9 mouse cellular contexts compared by ENCODE assay signal in genomic region chr15:10583408-10583807, GRCm38 (mm10). TPM values are rescaled to one million over a fixed set of nuclear protein-coding genes. Genes with fewer than 3 reads are reported as not detected.
A peak's percentile ranks its signal among the peaks of the same experiment; 100 is the strongest.
DNase-seq lines count a peak whose midpoint lies in the region; ATAC-seq lines count a peak whose summit lies in the region.
"Had no signal": no experiment of that assay in that cellular context is flagged by ENCODE, and none has a peak within 500 bp of the region (broad histone marks: within the 10 kb centered on the region; RNA-seq: fewer than 3 reads in every experiment).

No protein-coding gene starts in this region.

- no peaks in the 10 kb centered on the region for H3K4me1 ChIP-seq in embryonic facial prominence, embryonic 11.5 days (ENCODE audit: control insufficient read depth, insufficient read depth, low read length)
- H3K4me1 ChIP-seq in hindbrain, embryonic 11.5 days (replicated peaks; ENCODE audit: control insufficient read depth, insufficient read depth, low read length) = no peaks in the 10 kb centered on the region
- no peaks in the 10 kb centered on the region for H3K4me1 ChIP-seq in limb, embryonic 11.5 days (ENCODE audit: control insufficient read depth, insufficient read depth, low read length)
- no peaks in the 10 kb centered on the region for H3K4me1 ChIP-seq in midbrain, embryonic 13.5 days (replicated peaks)

- H3K9ac ChIP-seq in embryonic facial prominence, embryonic 11.5 days (replicated peaks; ENCODE audit: low read length) = no peak overlapping the region
- H3K9ac ChIP-seq in hindbrain, embryonic 11.5 days (ENCODE audit: low read depth, low read length) = no peak overlapping the region
- H3K9ac ChIP-seq in limb, embryonic 11.5 days (ENCODE audit: low read length) = no peak overlapping the region
- no peak overlapping the region for H3K9ac ChIP-seq in midbrain, embryonic 13.5 days (replicated peaks)

- H3K4me3 ChIP-seq in embryonic facial prominence, embryonic 11.5 days (ENCODE audit: low read depth, low read length) = no peak overlapping the region
- no peak overlapping the region for H3K4me3 ChIP-seq in hindbrain, embryonic 11.5 days (ENCODE audit: low read depth, low read length)
- no peak overlapping the region for H3K4me3 ChIP-seq in limb, embryonic 11.5 days (ENCODE audit: low read depth, low read length)
- no peak overlapping the region for H3K4me3 ChIP-seq in midbrain, embryonic 13.5 days (replicated peaks)

- no peak overlapping the region for H3K4me2 ChIP-seq in embryonic facial prominence, embryonic 11.5 days (ENCODE audit: low read depth, low read length)
- no peak overlapping the region for H3K4me2 ChIP-seq in hindbrain, embryonic 11.5 days (replicated peaks; ENCODE audit: low read depth, low read length)
- no peak overlapping the region for H3K4me2 ChIP-seq in limb, embryonic 11.5 days (ENCODE audit: low read depth, severe bottlenecking)
- no peak overlapping the region for H3K4me2 ChIP-seq in midbrain, embryonic 13.5 days (replicated peaks)

- H3K27me3 ChIP-seq in embryonic facial prominence, embryonic 11.5 days (ENCODE audit: control insufficient read depth, insufficient read depth, low read length) = no peaks in the 10 kb centered on the region
- H3K27me3 ChIP-seq in hindbrain, embryonic 11.5 days (ENCODE audit: control insufficient read depth, insufficient read depth, low read length) = no peaks in the 10 kb centered on the region
- no peaks in the 10 kb centered on the region for H3K27me3 ChIP-seq in limb, embryonic 11.5 days (ENCODE audit: control insufficient read depth, insufficient read depth, low read length)
- no peaks in the 10 kb centered on the region for H3K27me3 ChIP-seq in midbrain, embryonic 13.5 days

- H3K27ac ChIP-seq in embryonic facial prominence, embryonic 11.5 days (replicated peaks; ENCODE audit: low read depth, low read length) = no peak overlapping the region
- no peak overlapping the region for H3K27ac ChIP-seq in hindbrain, embryonic 11.5 days (ENCODE audit: low read depth, low read length)
- no peak overlapping the region for H3K27ac ChIP-seq in limb, embryonic 11.5 days (replicated peaks; ENCODE audit: low read depth, low read length)
- no peak overlapping the region for H3K27ac ChIP-seq in midbrain, embryonic 13.5 days

- no peaks in the 10 kb centered on the region for H3K9me3 ChIP-seq in embryonic facial prominence, embryonic 11.5 days (replicated peaks; ENCODE audit: control insufficient read depth, low read length)
- no peaks in the 10 kb centered on the region for H3K9me3 ChIP-seq in hindbrain, embryonic 11.5 days (ENCODE audit: control insufficient read depth, low read length)
- no peaks in the 10 kb centered on the region for H3K9me3 ChIP-seq in limb, embryonic 11.5 days (ENCODE audit: control insufficient read depth, low read length)
- no peaks in the 10 kb centered on the region for H3K9me3 ChIP-seq in midbrain, embryonic 13.5 days

- 42% methylated on average over 8 of the region's 8 CpGs for WGBS in embryonic facial prominence, embryonic 11.5 days
- 56% methylated on average over 8 of the region's 8 CpGs for WGBS in hindbrain, embryonic 11.5 days
- 54% methylated on average over 8 of the region's 8 CpGs for WGBS in limb, embryonic 11.5 days
- 61% methylated on average over 8 of the region's 8 CpGs for WGBS in midbrain, embryonic 13.5 days

- peak; percentile 76; the same call in 1 of the 2 replicates for ATAC-seq in embryonic facial prominence, embryonic 11.5 days (replicated peaks; ENCODE audit: insufficient number of reproducible peaks, low FRiP score, low TSS enrichment, low read depth)
- ATAC-seq in hindbrain, embryonic 11.5 days (ENCODE audit: low FRiP score) = peak; percentile 71; the same call in 1 of the 2 replicates
- ATAC-seq in limb, embryonic 11.5 days (ENCODE audit: insufficient number of reproducible peaks, low FRiP score, low TSS enrichment, low read depth) = peak; percentile 77; the same call in 1 of the 2 replicates
- ATAC-seq in midbrain, embryonic 13.5 days = peak; percentile 89

- peaks cover 4% of the 10 kb centered on the region; the same call in 1 of the 2 replicates for H3K36me3 ChIP-seq in embryonic facial prominence, embryonic 11.5 days (replicated peaks; ENCODE audit: control insufficient read depth, insufficient read depth, low read depth, low read length)
- no peaks in the 10 kb centered on the region for H3K36me3 ChIP-seq in hindbrain, embryonic 11.5 days (ENCODE audit: control insufficient read depth, insufficient read depth, low read length)
- peaks cover 3% of the 10 kb centered on the region for H3K36me3 ChIP-seq in limb, embryonic 11.5 days (ENCODE audit: control insufficient read depth, insufficient read depth, low read length)
- H3K36me3 ChIP-seq in midbrain, embryonic 13.5 days = peaks cover 8% of the 10 kb centered on the region; the same call in 1 of the 2 replicates

- peak; percentile 39 to 73 for DNase-seq in adrenal gland, adult (ENCODE audit: inconsistent age in 2 of 2, low spot score in 1 of 2)
- no peak for DNase-seq in adrenal gland, adult 18-20 months (ENCODE audit: low spot score in 2 of 2)
- peak; percentile 42 for DNase-seq in Muller cell, postnatal 12 days (ENCODE audit: inconsistent ontology term)
- DNase-seq in embryonic facial prominence, embryonic 11.5 days (ENCODE audit: low spot score) = peak; percentile 83
- DNase-seq in hindbrain, embryonic 11.5 days (ENCODE audit: low spot score) = peak; percentile 61
- DNase-seq in limb, embryonic 11.5 days (ENCODE audit: low spot score) = peak; percentile 78
- peak; percentile 56 to 60 for DNase-seq in spleen, postnatal 36 days (ENCODE audit: low spot score in 2 of 2)

RNA-seq across cellular contexts. Expression of gene Ttc23l, which starts 24.9 kb away (rescaled TPM):
- not detected for total RNA-seq in adrenal gland, adult 18-20 months (2021)
- not detected in 2 replicates for polyA plus RNA-seq in embryonic facial prominence, embryonic 11.5 days (2014; fragmentation: Nextera tagmentation; extraction: Ambion mirVana)
- polyA plus RNA-seq in hindbrain, embryonic 11.5 days (2014; fragmentation: Nextera tagmentation; extraction: Ambion mirVana) = not detected in 2 replicates
- polyA plus RNA-seq in limb, embryonic 11.5 days (2014; fragmentation: Nextera tagmentation; extraction: Ambion mirVana) = not detected in 2 replicates
- not detected in 2 replicates for polyA plus RNA-seq in midbrain, embryonic 13.5 days (2015; fragmentation: Nextera tagmentation; extraction: Ambion mirVana)
- total RNA-seq: layer of hippocampus, adult 18-20 months had no signal

Comparison
In these comparisons a context has a peak if more than half of its experiments do, and no peak if none do; other contexts are left out.
1. DNase-seq: peak in adrenal gland, adult (2 of 2), Muller cell, postnatal 12 days (single experiment), embryonic facial prominence, embryonic 11.5 days (single experiment), hindbrain, embryonic 11.5 days (single experiment), limb, embryonic 11.5 days (single experiment) and spleen, postnatal 36 days (2 of 2); none in adrenal gland, adult 18-20 months (0 of 2).
2. Peak in every context shown above with its lines, with median percentiles within 50 percentile points of each other: ATAC-seq.